ENCODE assay signal across 8 mouse cellular contexts in genomic region chr10:39369977-39370785, GRCm38 (mm10). TPM values are rescaled to one million over a fixed set of nuclear protein-coding genes. Genes with fewer than 3 reads are reported as not detected.
DNase-seq lines count a peak whose midpoint lies in the region; ATAC-seq and TF ChIP-seq lines count a peak whose summit lies in the region.

No protein-coding gene starts in this region.

- no peak for TF ChIP-seq CTCF in testis, adult 2 months (IDR thresholded peaks at IDR 0.05; ENCODE audit: control insufficient read depth, insufficient read depth, insufficient replicate concordance, low read depth, low read length)

- no peaks in the 10 kb centered on the region for H3K9me3 ChIP-seq in hindbrain, embryonic 14.5 days (ENCODE audit: control insufficient read depth, low read length)
- H3K9me3 ChIP-seq in midbrain, embryonic 12.5 days, result no peaks in the 10 kb centered on the region

- peak overlapping the region; percentile 84 for H3K9ac ChIP-seq in hindbrain, embryonic 14.5 days
- H3K9ac ChIP-seq in midbrain, embryonic 12.5 days (replicated peaks), result peak overlapping the region; percentile 93

- peak overlapping the region; percentile 94 for H3K27ac ChIP-seq in hindbrain, embryonic 14.5 days
- peak overlapping the region; percentile 97 for H3K27ac ChIP-seq in midbrain, embryonic 12.5 days (replicated peaks)
- H3K27ac ChIP-seq in testis, adult 2 months (ENCODE audit: control insufficient read depth, insufficient read depth, low read depth, low read length), result peak overlapping the region; percentile 44

- TF ChIP-seq POLR2A in testis, adult 2 months (IDR thresholded peaks at IDR 0.05; ENCODE audit: control insufficient read depth, low read depth, low read length), result no peak

- intact Hi-C loops in left cerebral cortex, postnatal 4 days (cut with DNase I), result loop anchor here (10.0 kb wide), 2 partner anchors 125 to 195 kb away; no protein-coding TSS in a partner anchor

- H3K36me3 ChIP-seq in hindbrain, embryonic 14.5 days (replicated peaks; ENCODE audit: control insufficient read depth, insufficient read depth), result no peaks in the 10 kb centered on the region
- H3K36me3 ChIP-seq in midbrain, embryonic 12.5 days, result no peaks in the 10 kb centered on the region
- no peaks in the 10 kb centered on the region for H3K36me3 ChIP-seq in testis, adult 2 months (ENCODE audit: control insufficient read depth, insufficient read depth, low read length)

- peak; percentile 41 for ATAC-seq in hindbrain, embryonic 14.5 days (ENCODE audit: low FRiP score)
- peak; percentile 39 for ATAC-seq in midbrain, embryonic 12.5 days (ENCODE audit: low FRiP score, low read depth)

- peak overlapping the region; percentile 82 for H3K4me3 ChIP-seq in hindbrain, embryonic 14.5 days (replicated peaks; ENCODE audit: low read length)
- H3K4me3 ChIP-seq in midbrain, embryonic 12.5 days, result peak overlapping the region; percentile 90
- peak overlapping the region; percentile 83 for H3K4me3 ChIP-seq in testis, adult 2 months (ENCODE audit: control insufficient read depth, low read depth, low read length)

- peak overlapping the region; percentile 93 for H3K4me2 ChIP-seq in hindbrain, embryonic 14.5 days (replicated peaks)
- peak overlapping the region; percentile 74 for H3K4me2 ChIP-seq in midbrain, embryonic 12.5 days (replicated peaks)

- H3K4me1 ChIP-seq in hindbrain, embryonic 14.5 days (replicated peaks; ENCODE audit: control insufficient read depth, insufficient read depth, low read length), result peaks cover 47% of the 10 kb centered on the region
- H3K4me1 ChIP-seq in midbrain, embryonic 12.5 days, result peaks cover 38% of the 10 kb centered on the region
- H3K4me1 ChIP-seq in testis, adult 2 months (ENCODE audit: control insufficient read depth, insufficient read depth, low read length), result peaks cover 10% of the 10 kb centered on the region

- WGBS in hindbrain, embryonic 14.5 days, result under 1% methylated on average over 51 of the region's 68 CpGs
- WGBS in midbrain, embryonic 12.5 days, result under 1% methylated on average over 55 of the region's 68 CpGs

- DNase-seq in right cerebral cortex, adult 18-20 months, result peak; percentile 59
- DNase-seq in right cerebral cortex, postnatal 36 days (ENCODE audit: low spot score in 2 of 2), result no peak
- peak; percentile 62 to 77 for DNase-seq in cerebellum, adult 18-20 months
- DNase-seq in gastrocnemius, adult 18-20 months (ENCODE audit: low spot score), result peak; percentile 29
- DNase-seq in hindbrain, embryonic 14.5 days (ENCODE audit: low spot score), result peak; percentile 46
- peak; percentile 69 for DNase-seq in left cerebral cortex, postnatal 4 days

- no peaks in the 10 kb centered on the region for H3K27me3 ChIP-seq in hindbrain, embryonic 14.5 days (ENCODE audit: control insufficient read depth, insufficient read depth, low read length)
- no peaks in the 10 kb centered on the region for H3K27me3 ChIP-seq in midbrain, embryonic 12.5 days
- no peaks in the 10 kb centered on the region for H3K27me3 ChIP-seq in testis, adult 2 months (ENCODE audit: control insufficient read depth, insufficient read depth, low read length)

RNA-seq across cellular contexts. Expression of gene Fyn, which starts 1.5 kb away (rescaled TPM):
- 1 to 10 TPM; 6.0 to 9.2 TPM for total RNA-seq in gastrocnemius, adult 18-20 months (2021)
- 105 and 112 TPM in 2 replicates for polyA plus RNA-seq in hindbrain, embryonic 14.5 days (2014; fragmentation: Nextera tagmentation; extraction: Ambion mirVana)
- 100 to 1,000 TPM; 211 to 217 TPM for total RNA-seq in left cerebral cortex, postnatal 4 days (2021)
- polyA plus RNA-seq in midbrain, embryonic 12.5 days (2016; fragmentation: Nextera tagmentation; extraction: Ambion mirVana), result 52.7 and 64.3 TPM in 2 replicates
- 15.0 and 18.8 TPM in 2 replicates for polyA plus RNA-seq in testis, adult 2 months (2012; rRNA removed)

Comparison
In these comparisons a context has a peak if more than half of its experiments do, and no peak if none do; other contexts are left out.
1. DNase-seq: peak in right cerebral cortex, adult 18-20 months (single experiment), cerebellum, adult 18-20 months (2 of 2), gastrocnemius, adult 18-20 months (single experiment), hindbrain, embryonic 14.5 days (single experiment) and left cerebral cortex, postnatal 4 days (single experiment); none in right cerebral cortex, postnatal 36 days (0 of 2).
2. H3K27ac ChIP-seq: peak in every context shown above with its lines; median percentile 97 in midbrain, embryonic 12.5 days; 94 in hindbrain, embryonic 14.5 days; 44 in testis, adult 2 months.
3. Peak in every context shown above with its lines, with median percentiles within 50 percentile points of each other: H3K4me3 ChIP-seq.